Mouse (Mus musculus) CH12F3 (cell line): ENCODE data around the gene Mob3a.

ENCODE experiments used
- in situ Hi-C: fragments of 300-500 bp; cut with MboI; formaldehyde crosslinking; loops from 2 replicates; pipeline ENCODE4 v1.14.3; 2020; ENCODE audit warnings: low sequenced_read_pairs

Mob3a gene

DNA sequence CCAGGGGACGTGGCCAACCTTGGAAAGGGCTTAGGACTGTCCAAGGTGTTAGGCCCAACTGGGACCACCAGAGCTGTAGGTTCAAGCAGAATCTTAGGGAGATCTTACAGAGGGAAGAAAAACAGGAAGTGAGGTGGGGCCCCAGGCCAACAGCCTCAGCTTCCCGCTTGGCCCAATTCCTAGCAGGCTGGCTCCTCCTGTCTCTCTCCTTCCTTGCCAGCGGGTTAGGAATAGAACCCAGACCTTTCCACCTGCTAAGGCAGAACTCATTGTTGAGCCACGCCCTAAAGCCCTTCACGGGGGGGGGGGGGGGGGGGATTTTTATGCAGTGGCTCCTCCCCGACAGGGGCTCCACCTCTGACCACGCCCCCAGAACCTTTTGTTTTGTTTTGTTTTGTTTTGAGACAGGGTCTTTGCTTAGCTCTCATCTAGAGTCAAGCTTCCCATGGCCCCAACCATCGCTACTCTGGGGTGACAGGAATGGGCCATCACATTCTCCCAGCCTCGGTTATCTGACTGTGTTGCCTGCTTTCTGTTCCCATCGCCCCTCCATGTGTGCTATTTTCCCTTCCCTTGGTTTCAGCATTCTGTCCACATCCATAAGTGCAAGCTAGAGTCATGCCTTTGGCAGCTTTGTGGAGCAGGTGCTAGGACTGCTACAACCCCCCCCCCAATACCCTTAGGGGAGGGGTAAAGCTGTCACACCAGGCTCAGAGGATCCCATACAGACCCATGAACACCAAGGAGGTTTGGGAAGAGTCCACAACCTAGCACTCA is 23.0 kb downstream of the Mob3a start:
- in situ Hi-C loops = no loop called here

DNA sequence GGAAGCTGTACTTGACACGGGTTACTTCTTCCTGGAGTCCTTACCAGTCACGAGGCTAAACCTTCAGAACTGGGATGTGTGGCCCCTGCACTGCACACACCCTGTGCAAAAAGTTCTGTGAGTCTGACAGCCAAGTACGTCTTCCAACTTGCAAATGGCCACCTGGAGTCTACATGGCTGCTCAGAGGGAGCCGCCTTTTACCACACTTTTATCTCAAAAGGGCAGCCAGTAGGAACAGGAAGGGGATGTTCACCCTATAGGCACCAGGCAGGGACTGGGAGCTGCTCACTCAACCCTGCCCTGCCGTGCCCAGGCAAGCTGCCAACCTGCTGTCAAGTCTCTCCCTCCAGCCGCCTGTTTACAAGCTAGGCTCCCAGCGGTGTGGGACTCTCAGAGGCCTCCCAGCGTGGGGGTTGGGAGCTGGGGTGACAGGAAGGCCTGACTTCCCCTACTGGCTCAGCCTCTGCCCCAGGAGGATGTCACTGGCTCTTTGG is 23.8 kb downstream of the Mob3a start, which contains the start of gene Mknk2:
Gene Mknk2, minus strand, starts transcription at position 171 of the 495 bp plus-strand sequence.
- in situ Hi-C loops = no loop called here

DNA sequence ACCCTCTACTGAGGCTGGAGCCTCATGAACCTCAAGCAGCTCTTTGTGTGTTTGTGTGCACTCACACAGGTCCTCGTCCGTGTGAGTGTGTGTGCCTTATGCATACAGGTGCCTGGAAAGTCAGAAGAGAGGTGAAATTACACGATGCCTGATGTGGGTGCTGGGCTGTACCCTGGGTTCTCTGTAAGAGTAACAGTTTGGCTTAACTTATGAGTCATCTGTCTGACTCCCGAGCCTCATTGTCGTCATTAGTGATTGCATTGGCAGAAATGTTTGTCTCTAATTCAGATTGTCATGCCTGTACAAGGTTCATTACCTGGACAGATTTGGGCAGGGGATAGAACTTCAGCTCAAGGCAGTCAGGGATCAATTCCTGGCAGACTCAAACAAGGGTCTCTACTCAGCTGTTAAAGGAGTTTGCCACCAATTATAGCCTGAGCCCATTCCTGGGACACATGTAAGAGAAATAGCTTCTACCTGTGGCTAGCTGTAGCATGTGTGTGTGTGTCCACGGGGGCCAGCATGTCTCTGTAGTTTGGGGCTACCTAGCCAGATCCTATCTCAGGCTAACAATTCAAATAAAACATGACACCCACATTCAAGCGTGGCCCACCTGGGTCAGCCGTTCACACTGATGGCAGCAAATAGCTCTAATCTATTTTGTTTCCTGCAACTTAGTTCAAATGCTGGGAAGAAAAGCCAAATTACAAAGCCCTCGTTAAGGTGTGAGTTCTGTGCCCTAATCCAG is 24.5 kb downstream of the Mob3a start:
- in situ Hi-C loops = no loop called here

DNA sequence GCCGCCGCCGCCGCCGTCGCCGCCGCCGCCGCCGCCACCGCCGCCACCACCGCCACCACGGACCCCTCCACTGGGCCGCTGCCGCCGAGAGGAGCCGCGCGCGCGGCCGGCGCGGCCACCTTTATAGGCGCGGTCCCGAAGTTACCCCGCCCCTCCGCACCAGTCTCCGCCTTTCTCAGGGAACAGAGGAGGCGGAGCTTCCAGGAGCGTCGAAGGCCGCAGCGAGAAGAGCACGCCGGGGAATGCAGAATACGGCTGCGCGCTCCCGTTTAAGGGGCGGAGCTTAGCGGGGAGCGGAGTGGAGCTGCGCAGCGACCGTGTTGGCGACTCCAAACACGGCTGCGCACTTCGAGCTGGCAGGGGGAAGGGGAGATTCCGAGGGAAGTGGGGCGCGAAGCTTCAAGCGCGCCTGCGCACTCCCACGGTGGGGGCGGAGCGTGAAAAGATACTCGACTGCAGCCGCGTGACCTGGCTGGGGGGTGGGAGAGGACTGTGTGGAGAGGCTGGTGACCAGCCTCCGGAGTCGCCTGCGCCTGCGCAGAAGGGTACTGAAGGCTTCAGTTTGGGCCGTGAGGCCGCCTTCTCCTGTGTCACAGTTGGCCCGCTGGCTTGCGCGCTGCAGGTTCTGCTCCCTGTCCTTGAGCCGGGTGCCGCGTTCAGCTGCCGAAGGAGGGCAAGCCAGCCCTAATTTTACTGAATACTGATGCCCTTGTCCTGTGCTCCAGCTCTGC is 25.4 kb downstream of the Mob3a start:
- in situ Hi-C loops = no loop called here

DNA sequence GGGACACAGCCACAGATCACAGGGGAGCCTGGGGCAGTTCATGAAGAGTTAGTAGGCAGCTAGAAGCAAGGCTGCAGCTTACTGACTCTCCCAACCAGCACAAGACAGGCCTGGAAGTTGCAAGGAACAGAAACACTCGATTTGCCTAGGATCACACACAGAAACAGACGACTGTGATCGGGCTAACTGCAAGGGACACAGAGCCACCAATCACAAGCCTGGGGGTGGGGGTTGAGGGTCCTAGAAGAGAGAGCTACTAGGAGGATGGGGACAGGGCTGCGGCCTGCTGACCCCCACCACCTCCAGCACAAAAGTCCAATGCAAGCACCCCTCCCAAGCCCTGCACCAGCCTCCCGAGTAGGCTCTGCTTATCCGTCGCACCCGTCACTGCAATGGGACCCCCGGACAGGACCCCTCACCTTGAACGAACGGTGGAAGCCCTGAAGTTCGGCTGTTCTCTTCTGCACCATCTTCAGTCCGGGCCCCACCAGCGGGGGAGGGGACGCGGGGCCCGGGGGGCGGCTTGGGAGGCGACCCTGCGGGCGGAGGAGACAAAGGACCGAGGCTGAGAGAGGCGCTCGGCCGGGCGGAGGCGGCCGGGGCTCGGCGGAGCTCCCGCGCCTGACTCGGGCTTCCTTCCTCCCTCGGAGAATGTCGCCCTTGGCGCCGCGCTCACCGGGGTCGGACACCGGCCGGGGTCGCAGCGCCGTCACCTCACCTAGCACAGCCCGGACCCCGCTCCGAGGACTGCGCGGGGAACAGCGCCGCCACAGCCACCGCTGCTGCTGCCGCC is 26.2 kb downstream of the Mob3a start:
- in situ Hi-C loops = no loop called here

DNA sequence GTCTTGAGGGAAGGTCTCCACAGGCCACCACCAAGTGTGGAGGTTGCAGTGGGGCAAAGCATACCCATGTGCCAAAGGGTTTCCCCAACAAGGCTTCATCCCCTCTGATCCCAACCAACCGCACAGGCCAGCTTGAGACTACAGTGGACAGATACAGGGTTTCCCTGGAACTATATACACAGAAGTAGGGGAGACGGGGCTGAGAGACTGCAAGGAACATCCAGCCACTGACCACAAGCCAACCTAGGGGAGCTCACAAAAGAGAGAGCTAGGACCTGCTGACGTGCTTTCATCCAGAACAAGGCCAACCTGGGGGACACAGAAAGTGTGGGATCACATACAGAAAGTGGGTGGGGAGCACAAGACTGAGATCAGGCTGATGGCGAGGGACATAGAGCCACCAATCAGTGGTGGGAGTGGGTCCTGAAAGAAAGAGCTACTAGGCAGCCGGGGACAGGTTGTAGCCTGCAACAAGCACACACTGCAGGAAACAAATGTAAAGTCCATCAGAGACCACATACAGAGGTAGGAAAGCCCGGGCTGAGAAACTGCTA is 26.8 kb downstream of the Mob3a start:
- in situ Hi-C loops = no loop called here

DNA sequence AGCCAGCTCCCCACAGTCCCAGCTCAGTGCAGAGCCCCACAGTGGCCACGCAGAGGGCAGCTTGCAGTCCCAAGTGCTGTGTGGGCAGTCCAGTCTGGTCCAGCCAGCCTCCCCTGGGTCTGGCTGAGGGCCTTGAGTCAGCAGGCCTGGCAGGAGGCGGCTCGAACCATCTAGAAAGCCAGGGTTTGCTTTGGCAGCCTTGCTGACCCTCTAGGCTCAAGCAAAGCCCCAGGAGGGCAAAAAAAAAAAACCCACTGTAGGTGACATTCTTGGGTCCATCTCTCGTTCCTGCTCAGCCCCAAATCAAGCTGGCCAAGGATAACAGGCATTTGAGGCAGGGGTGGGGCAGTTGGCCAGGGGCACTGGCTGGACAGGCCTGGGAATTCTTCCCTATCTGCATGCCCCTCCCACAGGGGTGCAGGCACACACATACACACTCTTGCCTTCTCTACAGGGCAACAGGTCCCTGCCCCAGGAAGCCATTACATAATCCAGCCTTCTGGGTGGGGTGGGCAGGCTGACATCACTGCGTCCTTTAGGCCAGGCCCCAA is 27.5 kb downstream of the Mob3a start:
- in situ Hi-C loops = no loop called here

DNA sequence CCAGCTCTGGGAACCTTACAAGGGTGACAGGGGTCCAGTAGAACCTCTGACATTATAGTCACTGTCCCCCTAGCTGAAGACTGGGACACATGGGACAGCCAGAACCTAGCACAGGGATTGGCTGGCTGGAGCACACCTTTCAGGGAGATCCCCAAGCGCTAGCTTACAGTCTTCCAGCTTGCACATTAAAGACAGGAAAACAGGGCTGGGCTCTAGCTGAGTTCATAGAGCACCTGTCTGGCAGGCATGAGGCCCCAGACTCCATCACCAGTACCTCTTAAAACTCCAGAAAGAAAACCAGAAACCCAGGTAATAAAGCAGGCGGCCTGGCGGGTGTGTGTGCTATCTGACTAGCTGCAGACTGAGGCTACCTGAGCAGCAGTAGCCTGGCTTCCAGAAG is 28.1 kb downstream of the Mob3a start:
- in situ Hi-C loops = no loop called here

DNA sequence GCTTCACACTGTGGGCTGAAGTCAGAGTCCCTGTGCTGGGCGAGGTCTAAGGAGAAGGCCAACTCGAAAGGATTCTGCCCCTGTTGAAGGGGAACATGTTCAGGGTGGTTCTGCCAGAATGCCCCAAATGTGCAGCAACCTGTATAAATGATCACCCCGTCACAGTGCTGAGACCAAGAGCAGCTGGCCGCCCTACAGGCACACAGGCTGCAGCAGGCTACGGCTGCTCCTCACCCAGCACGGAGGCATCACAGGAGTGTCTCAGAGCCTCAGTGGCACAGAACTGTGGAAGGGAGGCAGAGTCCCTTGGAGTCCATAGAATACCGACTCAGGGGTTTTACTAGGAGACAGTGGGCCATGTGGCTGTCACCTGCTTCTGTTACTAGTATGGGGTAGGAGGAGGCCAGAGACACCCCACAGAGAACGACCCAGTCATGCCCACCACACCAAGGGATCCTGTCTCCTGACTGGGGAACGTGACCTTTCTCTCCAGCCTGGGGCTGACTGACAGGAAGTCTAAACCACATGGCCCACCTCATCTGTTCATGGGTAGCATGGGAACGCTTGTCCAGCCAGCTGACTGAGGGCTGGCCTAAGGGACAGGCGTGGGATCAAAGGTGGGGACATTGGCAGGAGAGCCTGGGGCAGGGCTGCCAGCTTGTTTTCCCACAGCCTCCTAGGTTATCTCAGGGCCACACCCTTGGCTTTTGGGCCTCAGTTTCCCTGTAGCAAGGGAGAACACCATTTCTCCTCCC is 29.7 kb downstream of the Mob3a start:
- in situ Hi-C loops = no loop called here

DNA sequence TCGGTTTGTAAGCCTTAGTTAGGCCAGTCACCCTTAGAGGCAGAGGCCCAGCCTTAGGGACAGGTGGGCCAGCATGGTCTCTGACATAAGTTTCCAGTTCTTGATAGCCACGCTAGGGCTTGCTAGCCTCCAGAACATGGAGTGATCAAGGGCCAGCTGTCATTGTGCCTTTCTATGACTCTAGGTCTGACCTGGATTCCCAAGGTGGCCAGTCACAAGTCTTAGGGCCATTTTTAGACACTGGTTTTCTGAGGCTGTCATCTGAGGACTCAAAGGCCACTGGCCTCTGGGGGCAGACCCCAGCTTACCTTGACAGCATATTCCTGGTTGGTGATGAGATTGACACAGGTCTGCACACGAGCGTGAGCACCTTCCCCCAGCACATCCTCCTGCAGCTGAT is 30.5 kb downstream of the Mob3a start:
- in situ Hi-C loops = no loop called here

DNA sequence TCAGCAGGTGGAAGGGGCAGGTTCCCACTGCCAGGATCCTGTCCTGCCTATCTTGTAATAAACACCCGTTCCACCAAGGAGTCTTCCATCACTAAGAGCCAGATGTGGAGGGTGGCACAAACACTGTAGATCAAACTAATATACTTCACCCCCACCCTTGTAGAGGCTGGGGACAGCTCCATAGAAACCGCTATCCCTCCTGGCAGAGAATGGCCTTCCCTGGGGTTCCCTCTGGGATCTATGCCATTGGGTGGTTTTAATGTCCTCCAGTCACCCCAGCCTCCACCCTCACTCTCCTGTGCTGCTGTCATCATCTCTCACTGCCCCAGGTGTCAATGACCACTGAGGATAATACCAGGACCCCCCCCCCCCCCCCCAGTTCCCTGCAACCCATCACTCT is 31.2 kb downstream of the Mob3a start:
- in situ Hi-C loops = no loop called here

DNA sequence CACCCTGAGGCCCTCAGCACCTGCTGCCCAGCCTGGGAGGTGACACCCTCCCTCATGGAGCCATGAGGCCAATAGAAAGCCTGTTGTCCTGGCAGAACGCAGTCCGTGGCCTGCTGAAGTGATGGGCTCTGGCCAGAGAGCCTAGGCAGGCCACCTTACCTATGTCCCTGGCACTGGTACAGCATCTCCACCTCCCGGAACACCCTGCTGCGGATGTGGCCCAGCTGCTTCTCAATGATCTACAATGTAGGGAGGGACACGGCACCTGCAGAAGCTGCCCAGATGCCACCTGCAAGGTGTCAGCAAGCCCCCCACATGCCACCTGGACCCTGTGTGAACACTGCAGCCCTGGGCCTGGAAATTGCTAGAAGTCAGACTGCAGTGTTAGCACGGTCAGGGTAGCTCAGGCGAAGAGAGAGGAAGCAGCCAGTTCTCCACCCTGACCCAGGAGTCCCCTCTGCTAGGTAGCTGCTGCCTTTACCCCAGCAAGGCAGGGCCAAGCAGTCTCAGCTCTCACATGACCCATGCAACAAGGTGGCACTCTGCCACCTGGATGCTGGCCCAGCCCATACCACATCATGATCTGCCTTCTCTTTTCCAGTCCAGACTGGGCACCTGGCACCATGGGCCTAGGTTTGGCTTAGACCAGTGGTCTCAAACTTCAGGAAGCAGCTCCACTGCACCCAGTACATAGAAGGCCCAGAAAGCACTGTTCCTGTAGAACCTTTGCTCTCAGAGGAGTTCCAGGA is 31.9 kb downstream of the Mob3a start:
- in situ Hi-C loops = no loop called here

DNA sequence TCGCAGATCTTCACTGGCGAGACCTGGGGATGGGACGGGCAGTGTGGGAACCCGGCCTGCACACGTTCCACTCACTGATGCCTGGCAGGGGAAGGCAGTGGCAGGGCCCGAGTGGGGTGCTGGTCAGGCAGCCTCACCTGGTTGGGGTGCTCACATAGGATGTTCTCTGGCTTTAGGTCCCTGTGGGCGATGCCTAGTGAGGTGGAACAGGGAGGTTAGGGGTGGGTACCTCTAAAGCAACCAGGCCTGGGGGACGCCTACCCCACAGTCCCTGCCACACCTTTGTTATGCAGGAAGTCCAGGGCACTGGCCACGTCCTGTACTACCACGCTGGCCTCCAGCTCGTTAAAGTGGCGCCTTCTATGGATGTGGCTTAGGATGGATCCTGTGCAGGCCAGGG is 32.8 kb downstream of the Mob3a start:
- in situ Hi-C loops = no loop called here

DNA sequence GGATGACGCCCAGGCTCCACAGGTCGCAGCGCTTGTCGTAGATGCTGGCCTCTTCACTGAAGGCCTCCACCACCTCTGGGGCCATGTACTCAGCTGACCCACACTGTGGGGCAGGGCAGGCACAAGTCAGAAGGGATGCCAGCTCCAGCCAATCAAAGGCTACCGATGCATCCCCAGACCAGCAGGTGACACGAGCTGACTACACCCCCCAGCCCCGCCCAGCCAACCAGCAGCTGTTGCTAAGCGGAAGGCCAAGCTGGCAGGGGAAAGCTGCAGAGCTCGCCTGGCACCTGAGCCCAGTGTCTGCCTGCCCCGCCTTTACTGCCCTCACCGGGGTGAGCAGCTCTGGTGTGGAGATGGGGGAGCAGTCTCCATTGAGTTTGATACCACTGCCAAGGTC is 33.2 kb downstream of the Mob3a start:
- in situ Hi-C loops = no loop called here

DNA sequence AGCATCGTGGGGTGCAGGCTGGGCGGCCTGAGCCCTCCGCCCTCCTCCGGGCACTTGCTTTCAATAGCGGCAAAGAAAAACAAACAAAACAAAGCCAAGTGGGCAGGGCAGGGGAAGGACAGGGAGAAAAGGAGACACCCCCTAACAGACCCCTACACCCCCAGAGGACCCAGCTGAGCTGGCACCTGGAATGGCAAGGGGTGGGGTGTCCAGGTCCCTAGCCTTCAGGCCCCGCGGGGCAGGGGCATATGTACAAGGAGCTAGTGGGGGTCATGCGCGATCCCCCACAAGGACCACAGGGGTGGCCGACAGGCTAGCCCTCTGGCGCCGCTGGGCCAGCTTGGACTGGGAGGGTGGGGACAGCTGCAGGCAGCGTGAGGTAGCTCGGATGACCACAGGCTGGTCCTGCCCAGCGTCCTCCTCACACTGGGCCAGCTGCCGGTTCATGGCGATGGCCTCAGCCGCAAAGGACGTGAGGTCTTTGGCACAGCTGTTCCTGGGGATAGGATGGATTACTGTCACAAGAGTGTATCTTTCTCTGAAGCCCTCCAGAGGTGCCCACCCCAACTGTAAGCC is 34.9 kb downstream of the Mob3a start:
- in situ Hi-C loops = no loop called here

DNA sequence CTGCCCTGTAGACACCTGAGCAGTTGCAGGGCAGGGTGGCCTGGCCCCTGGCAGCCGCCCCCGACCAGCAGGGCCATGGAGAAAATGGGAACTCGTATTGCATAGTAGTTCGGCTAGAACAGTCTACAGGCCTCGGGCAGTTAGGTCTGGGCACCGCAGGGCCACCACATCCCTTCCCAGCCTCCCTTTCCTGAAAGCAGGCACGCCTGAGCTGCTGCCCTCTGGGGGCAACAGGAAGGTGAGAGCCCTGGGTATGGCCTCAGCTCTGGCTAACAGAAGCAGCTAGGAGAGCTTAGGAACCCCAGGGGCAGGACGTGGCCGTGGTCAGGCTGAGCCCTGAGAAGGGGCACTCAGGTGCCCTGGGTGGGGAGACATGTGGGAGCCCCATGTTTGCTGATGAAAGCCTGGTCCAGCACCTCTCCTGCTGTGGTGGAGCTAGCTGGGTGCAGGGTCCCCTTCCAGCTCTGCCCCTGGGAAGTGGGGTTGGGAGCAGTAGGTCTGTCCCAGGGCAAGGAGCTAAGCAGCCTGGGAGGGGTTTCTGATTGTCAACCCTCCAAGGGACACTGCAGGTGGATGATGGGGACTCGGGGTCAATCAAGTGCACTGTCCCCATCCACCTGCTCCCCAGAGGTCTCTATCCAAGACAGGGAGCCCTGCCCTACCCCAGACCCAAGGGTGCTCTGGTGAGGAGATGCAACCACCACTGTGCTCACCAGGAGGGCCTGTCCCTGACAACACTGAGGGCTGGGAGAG is 35.6 kb downstream of the Mob3a start:
- in situ Hi-C loops = no loop called here

DNA sequence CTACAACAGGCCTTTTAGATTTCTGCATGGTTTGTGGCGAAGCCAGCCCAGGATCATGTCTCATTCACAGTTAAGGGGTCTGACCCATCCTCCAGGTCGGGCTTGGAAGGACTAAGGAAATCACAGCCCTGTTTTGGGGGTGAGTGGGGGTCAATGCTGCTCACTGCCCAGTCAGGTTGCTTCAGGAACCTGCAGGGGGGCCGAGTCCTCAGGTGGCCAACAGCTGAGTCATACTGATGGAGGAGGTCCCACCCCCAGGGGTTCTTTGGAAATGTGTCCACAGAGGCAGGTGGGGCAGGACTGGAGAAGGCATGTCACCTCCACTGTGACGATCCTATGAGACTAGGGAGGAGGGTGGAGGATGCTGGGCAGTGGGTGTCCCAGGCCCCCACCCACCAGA is 36.3 kb downstream of the Mob3a start:
- in situ Hi-C loops = no loop called here

DNA sequence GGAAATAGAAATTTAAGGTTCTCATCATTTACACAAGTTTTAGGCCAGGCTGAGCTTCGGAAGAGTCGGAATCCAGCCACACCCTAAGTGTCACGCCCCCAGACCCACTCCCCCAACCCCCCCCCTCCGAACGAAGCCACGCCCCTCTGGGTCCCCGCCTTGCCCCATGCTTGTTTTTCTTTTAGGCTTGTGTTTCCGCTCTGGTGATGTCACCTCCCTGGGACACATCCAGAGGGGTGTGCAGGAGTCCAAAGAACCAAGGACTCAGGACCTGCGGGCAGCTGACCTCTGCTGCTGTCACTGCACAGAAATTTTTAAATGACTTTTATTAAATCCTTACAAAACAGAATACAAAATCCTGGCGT is 36.8 kb downstream of the Mob3a start:
- in situ Hi-C loops = no loop called here
